Mouse (Mus musculus) monocyte, adult 5-6 weeks (primary cell): ENCODE data around the gene Rrp7a. TPM values are rescaled to one million over a fixed set of nuclear protein-coding genes. Genes with fewer than 3 reads are reported as not detected.

Experiments used
- ATAC-seq: fragments of 153-309, 156-312 bp; replicated peaks from 2 replicates; pipeline ENCODE4 v1.8.0; 2017; ENCODE audit warnings: mild to moderate bottlenecking; ENCODE audit not compliant: low TSS enrichment, insufficient number of reproducible peaks, severe bottlenecking, poor library complexity, low FRiP score
- total RNA-seq: library from RNA; stranded (forward); fragments of 200-1000, 200-491, 200-594 nt; gene quantifications from 3 replicates; pipeline ENCODE4 v1.2.3, GENCODE M21; 2017

The Rrp7a gene
- total RNA-seq, 1 experiment from 2014 or later = 29.8 TPM

DNA sequence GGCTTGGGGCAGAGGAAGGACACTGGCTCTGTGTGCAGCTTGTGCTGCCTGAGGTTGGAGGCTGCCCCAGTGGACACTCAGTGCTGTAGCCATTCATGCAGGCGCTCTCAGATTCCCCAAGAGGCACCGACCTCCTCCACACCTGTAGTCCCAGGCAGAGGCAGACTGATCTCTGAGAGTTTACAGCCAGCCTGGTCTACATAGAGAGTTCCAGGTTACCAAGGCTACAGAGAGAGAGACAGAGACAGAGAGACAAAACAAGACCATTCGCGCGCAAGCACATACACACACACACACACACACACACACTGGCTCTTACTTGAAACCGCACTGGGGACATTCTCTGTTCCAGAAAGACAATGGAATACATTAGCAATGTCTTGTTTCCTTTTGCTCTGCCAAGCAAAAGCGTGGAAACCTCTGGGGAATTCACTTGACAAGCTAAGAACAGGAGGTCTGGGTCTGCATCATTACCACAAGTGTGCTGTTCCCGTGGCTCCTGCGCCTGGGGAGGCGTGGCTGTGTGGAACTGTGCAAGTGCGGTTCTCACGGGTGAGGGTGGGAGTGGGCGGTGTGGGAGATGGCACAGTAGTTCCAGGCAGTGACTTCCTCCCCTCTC lies 38.5 kb downstream of the Rrp7a start:
- no peak for ATAC-seq

GRCm38 (mm10) chr15:83083530-83083929 lies 39.1 kb downstream of the Rrp7a start:
- no peak for ATAC-seq

DNA sequence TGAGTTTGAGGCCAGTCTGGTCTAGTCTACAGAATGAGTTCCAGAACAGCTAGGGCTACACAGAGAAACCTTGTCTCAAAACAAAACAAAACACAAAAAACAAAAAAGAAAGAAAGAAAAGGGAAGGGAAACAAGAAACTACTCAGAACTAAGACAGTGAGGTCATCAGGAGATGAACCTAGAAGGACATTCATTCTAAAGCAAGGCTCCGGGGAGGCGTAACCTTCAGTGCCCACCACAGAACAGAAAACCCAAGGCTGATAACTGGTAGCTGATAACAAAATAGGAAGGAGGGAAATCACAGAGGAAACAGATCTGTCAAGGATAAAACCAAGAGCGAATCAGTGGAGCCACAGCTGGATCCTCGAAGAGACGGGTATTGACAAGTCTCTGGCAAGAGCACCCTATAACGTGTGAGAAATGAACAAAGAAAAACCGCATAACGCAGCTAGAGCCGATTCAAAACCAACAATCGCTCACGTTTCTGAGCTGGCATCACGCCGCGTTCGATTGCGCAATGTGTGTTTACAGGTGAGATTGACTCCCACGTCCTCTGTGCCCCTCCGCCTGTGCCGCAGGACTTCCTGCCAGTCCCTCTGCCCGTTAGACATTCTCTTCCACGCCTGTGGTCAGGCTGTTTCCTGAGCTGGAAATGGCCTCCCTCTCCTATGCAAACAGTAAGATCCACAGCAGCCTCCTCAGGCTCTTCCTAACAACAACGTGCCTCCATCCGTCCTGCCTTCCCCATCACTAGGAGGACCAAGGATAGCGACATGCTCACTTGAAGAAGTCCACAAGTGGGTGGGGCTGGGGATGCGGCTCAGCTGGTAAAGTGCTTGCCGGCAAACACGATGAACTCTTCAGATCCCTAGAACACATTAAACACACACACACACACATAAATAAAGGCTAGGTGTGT lies 46.7 kb downstream of the Rrp7a start:
- peak; percentile 47; the same call in 1 of the 2 replicates for ATAC-seq

DNA sequence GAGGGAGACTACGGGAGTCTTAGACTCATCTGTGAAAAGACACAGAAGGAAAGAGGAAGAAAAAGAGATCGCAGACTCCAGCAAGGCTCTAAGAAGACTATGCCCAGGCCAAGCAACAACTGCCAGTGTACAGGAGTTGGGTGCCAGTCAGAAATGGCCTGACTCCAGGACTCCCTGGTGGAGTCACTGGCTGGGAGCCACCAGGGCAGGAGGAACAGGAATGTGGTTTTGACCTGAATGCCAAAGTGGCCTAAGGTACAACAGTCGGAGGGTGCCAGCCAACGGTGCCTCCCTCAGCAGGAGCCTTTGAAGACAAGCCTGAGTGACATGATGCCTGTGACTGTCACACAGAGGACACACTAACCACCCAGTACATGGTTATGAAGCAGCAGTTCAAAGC lies 48.4 kb downstream of the Rrp7a start:
- ATAC-seq = no peak

DNA sequence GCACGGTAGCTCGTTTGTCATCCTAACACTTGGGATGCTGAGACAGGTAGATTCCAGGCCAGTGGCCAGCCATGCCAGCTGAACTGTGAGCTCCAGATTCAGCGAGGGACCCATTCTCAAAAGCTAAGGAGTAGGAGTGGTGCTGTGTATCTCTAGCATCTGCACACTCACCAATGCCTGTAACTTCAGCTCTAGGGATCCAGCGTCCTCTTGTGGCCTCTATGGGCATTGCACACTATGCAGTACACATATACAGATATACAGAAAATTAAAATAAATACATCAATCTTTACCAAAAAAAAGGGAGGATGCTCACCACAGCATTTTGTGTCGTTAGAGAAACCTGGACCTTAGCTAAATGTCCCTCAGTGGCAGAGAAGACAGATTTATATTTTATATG lies 50.8 kb downstream of the Rrp7a start:
- no peak for ATAC-seq

GRCm38 (mm10) chr15:83070942-83071341 lies 51.7 kb downstream of the Rrp7a start:
- no peak for ATAC-seq

GRCm38 (mm10) chr15:83068270-83068669 lies 54.3 kb downstream of the Rrp7a start:
- ATAC-seq = no peak

DNA sequence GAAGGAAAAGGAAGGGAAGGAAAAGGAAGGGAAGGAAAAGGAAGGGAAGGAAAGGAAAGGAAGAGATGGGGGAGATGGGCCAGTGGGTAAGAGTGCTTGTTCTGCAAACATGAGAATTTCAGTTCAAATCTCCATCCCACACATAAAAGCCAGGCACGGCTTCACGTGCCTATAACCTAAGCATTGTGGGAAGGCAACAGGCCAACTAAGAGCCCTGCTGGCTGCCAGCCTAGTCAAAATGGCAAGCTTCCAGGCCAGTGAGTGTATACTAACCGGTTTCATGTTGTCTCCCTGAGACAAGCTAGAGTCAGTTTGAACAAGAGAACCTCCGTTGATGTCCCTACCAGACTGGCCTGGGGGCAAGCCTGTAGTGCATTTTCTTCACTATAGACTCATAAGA lies 57.1 kb downstream of the Rrp7a start:
- no peak for ATAC-seq

Other genes starting within 250 kb of the Rrp7a start
- 77.4 to 104 TPM (median 81.3 TPM) in 3 replicates for gene Tcf20, start 134.9 kb downstream of the Rrp7a start, total RNA-seq
- gene Nfam1, start 89.5 kb downstream of the Rrp7a start, total RNA-seq = 156 to 182 TPM (median 181 TPM) in 3 replicates
- gene Serhl, start 33.3 kb downstream of the Rrp7a start, total RNA-seq = 16.9 to 26.7 TPM (median 20.9 TPM) in 3 replicates
- 122 to 140 TPM (median 123 TPM) in 3 replicates for gene Poldip3, start 26.6 kb upstream of the Rrp7a start, total RNA-seq
- gene Cyb5r3, start 49.8 kb upstream of the Rrp7a start, total RNA-seq = 58.3 to 66.1 TPM (median 60.8 TPM) in 3 replicates
- gene A4galt, start 129.0 kb upstream of the Rrp7a start, total RNA-seq = 0.29 to 2.5 TPM in 2 of 3 replicates, not detected in the other
- 15.1 to 26.9 TPM (median 15.7 TPM) in 3 replicates for gene Arfgap3, start 227.4 kb upstream of the Rrp7a start, total RNA-seq